Mouse (Mus musculus) A20 (cell line): ENCODE measurements around the gene Lhpp.

Experiments
- DNase-seq: peaks from one replicate; pipeline ENCODE4 v3.0.0-alpha.2; 2011; ENCODE audit warnings: low read depth, low spot score

Gene Lhpp

DNA sequence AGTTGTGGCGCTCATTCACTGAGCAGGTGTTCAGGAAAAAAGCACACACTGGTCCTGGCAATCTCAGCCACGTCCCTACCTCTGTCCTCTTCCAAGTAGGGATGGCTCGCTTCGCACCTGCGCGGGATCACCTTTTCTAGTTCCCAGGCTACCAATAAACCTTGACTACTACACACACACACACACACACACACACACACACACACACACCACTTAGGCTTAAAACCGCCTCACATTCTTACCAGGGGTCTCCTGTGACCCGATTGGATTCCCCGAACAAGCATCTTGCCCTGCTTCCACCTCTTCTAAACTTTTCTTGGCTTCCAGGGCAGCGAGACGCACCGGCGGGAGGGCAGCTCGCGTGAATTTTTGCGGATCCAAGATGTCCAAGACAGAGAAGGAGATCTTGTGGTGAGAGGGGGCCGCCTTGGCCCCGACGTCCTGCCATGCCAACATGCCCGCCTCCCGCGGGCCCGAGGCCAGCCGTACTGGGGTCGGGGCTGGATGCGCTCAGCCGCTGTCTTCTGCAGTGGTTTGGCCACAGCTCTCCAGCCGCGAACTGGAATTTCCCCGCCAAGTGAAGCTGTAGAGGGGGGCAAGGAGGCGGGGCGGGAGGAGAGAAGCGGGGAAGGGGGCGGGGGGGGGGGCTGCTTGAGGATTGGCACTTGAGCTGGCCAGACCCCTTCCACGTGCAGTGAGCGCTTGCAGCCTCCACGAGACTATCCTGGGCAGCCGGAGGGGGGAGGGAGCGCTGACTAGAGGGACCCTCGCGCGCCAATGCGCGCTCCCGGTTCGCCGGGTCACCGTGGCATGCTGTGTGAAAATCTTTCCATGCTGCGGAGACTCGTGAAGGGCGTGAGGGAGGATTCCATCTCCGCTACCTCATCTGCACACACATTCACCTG is 11.1 kb upstream of the Lhpp start, which contains the start of gene Nkx1-2:
TSS of gene Nkx1-2 (minus strand) at position 567 of the 905 bp plus-strand sequence.
- DNase-seq, result no peak

DNA sequence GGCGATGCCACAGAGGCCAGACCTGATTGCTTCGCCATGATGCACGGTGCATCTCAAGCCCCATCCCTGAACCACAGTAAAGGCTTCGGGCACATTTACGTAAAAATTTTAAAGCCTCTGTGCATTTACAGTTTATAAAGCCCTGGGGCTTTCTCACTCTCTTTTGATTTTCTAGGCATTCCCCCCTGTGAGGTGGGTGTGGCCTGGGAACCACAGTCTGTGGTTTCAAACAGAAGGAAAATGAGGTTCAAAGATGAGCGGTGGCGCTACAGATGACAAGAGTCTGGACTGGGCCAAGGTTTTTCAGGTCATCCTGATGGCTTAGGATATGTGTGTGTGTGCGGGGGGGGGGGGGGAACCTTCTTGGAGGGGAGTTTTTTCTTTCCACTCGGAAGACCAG is 10.4 kb upstream of the Lhpp start:
- DNase-seq, result no peak

DNA sequence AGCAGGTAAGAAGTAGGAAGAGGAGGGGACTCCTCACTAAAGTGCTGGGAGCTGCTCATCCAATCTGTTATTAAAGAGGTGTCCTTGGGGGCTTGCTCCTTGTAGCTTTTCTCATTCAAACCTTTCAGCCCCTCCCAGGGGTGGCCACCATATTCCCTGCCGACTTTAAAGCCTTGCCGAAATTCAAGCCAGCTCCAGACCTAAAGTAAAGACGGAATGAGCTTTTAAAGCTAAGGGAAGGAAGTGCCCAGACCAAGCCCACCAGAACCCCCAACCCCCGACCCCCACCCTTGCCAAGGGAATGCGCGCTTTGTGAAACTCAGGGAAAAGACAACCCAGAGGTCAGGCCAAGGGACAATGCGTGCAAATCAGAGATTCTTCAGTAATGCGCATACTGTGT is 9.5 kb upstream of the Lhpp start:
- DNase-seq, result no peak

DNA sequence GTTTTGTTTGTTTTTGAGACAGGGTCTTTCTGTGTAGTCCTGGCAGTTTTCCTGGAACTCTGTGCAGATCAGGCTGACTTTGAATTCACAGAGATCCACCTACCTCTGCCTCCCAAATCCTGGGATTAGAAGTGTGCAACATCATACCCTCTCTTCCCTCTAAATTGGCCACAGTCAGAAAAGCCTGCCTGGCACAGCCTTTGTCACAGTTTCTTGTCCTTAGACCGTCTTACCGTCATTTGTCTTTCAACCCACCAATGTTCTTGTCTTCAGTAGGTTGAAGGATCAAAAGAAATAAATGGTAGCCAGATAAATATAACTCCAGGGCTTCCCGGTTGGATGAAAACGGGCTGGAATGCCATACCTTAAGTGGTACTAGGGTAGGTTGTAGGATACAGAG is 5.7 kb upstream of the Lhpp start:
- no peak for DNase-seq

DNA sequence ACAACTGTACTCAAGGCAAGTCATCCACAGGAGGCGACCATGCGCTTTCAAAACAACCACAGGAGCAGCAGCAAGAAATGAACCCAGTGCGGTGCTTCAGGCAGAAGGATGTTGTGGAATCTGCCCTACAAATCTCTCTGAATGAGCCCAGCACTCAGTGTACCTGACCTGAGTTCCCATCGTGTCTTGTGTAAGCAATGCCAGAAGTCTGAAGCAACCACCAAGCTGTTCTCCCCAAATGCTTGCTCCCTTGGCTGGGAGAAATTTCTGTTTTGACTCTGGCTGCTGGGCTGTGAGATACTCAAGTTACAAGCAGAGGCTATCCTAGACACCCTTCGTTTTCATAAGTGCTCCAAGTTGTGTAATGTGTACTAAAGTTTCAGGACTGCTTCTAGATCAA is 4.7 kb upstream of the Lhpp start:
- no peak for DNase-seq

DNA sequence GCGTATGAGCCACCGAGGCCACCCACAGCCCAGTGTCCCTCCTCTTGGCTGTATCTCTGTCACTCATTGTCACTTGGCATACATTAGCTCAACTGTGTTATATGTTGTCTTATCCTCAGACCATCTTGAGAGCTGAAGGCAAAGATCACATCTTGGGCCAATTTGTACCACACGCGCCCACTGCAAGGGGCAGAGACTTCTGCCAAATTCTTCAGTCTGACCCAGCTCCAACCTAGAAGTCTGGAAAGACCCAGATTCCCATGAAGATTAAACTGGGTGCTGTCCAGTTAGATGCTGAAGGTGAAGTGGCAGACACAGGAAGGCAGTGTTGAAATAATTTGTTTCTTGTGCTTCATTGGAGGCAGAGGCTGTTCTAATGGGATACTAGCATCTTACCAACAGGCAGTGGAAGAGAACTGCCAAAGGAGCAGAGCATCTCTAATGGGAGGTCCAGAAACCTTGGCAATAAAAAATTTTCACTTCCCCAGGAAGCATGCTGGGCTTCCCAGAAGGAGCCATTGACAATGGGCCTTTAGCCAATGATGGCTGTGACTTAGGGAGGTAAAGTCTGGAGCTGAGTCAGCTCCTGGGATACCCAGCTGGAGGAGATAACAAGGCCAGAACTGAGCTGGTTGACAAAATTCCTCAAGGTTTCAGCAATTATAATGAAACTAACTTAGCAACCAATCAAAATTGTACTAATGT is 2.0 kb upstream of the Lhpp start:
- no peak for DNase-seq

DNA sequence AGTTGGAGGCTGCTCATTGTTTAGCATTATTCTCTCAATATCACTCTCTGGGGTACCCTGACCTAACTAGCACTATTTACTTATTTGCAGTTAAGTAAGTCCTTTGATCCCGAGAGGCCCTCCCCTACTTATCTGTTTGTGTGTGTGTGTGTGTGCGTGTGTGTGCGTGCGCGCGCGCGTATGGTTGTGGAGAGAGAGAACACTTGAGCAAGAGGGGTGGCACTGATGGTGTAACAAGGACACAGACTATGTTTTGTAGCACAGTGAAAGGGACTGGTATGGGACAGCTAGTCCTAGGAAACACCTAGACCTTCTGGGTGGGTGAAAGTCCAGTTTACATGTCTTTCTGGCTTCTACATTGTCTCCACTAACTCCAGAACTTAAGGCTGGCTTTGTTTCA is 1.1 kb downstream of the Lhpp start:
- peak; percentile 5 for DNase-seq

DNA sequence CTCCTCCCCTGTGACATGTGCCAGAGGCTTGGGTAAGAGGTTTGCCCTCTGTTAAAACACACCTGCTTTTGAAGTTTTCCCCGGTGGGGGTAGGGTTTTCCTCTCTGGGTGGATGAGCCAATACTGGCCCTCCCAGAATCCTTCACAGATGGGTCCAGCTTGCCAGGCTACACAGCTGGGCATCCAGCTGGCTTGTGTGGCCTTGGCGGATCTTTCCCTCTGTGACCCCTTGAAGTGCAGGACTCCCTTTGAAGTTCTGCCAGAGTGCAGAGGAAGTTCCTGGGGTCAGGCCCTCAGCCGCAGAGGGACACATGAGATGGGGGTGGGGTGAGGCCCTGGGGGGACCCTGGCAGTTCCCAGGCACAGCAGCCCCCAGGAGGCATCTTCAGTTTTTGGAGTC is 4.9 kb downstream of the Lhpp start:
- no peak for DNase-seq

DNA sequence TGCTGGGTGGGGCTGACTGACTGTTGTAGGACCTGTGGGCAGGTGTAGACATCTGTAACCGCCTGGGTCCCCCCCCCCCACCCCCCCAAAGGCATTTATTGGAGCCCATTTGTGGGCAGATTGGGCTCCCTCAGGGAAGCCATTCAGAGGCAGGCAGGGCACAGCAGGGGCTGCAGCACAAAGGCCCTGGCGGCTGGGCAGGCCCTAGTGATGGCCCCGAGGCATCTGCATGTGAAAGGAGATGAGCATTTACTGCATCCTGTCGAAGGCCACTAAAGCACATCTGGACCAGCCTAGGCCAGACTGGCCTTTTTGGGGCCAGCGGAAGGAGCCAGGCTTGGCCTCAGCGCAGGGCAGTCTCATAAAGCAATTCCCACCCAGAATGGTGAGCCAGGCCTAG is 6.0 kb downstream of the Lhpp start:
- no peak for DNase-seq

DNA sequence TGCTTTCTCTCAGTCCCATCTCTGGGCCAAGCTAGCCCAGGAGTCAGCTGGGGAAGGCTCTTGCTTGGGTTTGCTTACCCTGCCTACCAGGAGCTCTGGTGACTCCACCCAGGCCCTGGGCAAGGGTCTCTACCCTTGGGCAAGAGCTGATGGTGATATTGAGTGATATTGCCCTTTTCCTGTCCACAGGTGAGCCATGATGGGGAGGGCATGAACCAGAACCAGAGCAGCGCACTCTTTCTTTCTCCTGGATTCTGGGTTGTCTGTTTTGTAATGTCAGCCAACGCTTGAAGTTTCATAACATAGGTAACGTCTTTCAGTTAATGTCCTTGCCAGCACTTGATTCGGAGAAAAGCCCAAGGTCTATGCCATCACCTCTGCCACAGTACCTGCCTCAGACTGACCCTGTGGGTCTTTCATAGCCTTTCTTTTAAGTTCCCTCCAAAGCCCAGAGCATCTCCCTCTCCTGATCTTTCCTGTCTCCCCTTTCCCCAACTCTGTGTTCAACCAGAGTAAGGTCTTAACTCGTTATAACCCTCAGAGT is 6.7 kb downstream of the Lhpp start:
- no peak for DNase-seq

DNA sequence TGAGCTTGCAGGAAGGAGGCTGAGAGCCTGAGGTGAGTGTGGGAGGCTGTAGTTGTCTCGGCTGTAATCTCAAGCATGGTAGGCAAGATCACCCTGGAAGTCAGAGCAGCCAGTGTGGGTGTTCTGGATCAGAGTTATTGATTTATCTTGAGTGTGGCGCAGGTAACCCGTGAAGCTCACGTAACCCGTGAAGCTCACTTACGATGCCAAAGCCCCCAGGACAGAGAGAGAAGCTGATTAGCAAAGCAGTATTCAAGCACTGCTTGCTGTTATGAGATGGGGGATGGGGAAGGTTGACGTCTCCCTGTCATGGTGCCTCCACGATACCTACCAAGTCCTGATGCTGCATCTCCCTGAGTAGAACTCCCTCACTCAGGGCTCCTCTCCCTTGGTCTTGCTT is 9.1 kb downstream of the Lhpp start:
- DNase-seq, result no peak

DNA sequence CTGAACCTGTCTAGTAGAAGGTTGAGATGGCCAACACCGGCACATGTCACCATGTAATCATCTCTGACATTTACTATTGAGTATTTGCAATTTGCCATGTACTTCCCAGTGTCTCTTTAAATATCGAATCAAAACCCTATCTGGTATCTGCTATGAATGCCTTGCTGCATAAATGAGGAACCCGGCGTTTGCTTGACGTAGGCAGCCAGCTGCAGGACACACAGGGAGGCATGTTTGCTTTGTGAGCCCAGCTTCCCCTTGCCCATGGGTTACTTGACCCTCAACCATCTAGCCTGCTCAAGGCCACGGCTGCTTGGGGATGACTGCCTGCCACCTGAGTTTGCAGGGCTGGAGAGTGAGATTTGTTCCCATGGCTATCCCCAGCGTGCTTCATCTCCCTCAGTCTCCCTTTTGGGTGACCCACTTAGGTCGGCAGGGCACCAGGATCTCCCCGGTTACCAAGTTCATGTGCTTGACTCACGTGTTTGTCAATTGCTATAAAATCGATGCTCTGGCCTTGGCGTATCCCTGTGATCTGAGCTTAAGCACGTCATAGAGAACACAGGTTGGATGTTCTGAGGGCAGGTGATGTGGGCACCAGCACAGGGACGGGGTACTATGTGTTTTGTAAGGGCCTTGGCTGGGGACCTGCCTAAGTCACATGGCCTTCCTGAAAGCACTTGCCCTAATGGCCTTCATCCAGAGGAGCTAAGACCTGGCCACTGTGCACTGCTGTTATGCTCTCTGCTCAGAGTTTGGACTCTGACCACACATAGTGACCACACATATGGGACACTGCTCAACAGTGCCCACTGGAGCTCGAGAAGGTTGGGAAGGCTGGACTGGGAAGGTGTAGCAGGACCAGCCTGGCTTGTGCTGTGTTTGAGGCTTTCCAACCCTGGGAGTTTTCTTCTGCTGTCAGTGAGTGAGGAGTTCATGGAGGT is 9.8 kb downstream of the Lhpp start:
- no peak for DNase-seq

DNA sequence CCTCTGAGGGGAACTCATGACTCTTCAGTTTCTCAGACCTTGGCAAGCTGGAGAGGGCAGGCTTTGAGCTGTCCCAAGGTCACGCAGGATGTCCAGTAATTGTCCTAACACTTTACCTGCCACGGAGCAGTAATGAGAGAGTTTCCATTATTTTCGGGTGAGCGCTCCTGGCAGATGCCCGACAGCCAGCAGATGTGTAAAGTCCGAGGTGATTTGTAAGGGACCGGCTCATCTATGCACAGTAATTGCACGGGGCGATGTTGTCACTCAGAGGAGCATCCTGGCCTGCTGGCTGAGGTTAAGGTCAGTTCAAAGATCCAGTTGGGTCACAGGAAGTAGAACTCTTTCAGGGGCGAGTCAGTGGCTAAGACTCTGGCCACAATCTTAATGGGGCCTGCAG is 13.7 kb downstream of the Lhpp start:
- no peak for DNase-seq

DNA sequence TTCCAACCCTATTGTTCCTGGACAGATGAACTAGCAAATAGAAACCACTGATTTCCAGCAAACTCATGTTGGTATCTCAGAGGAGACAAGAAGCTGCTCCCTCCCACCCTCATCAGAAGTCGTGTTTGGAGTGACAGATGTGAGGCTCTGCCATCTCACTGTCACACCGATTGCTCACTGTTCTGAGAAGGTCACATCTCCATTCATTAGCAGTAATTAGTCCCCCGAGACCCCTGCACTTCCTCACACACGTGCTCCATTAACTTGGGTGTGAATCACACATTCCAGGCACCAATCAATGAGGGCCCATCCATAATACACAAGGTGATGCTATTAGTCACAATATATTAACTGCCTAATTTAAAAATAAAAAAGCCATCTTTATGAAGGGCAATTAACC is 15.7 kb downstream of the Lhpp start:
- no peak for DNase-seq

DNA sequence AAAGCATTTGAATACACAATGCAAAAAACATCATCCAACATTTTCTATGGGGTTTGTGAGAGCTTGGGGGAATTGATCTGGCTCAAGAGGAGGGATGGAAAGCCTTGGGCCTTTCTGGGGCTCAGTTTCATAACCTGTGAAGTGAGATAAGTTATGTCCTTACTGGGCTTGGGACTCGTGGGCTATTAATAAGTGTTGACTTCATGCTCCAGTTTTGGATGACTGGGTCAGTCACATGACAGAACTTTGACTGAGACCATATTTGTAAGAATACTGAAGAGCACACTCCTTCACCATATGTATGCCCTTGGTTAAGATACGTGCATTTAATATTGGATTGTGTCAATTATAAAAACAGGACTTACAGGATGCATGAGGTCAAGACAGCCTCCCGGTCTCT is 17.0 kb downstream of the Lhpp start:
- DNase-seq, result no peak

DNA sequence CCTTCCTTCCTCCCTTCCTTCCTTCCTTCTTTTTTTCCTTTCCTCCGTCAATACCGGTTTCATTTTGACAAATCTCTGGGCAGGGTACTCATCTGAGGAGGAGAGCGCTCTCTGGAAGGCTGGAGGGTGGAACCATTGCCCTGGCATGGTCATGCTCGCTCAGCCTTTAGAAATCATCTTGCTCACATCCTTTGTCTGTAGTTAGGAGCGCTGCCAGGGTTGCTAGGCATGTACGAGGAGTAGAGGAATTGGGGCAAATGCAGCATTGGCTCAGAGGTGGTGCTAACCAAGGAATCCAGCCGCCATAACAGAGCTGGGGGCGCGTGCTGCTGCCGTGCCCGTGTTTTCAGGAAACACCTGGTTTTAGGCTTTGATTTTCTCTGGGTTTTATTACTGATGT is 20.9 kb downstream of the Lhpp start:
- no peak for DNase-seq

DNA sequence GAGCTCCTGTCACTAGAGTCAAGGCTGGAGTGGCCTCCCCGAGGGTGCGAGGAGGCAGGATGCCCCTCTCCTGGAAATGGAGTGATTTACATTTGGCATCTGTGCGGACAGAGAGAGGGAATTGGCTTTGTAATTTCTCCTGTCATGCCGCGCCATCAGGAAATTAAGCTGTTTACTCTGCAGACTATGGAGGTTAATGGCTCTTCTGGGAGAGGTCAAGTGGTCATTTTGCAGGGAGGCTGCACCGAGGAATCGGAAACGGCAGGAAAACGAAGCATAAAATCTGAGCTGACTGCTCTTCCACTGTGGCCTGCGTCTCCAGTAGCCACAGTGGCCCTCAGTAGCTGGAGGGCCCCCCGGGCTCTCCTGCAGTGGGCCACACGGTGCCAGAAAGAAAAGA is 26.9 kb downstream of the Lhpp start:
- DNase-seq, result no peak

DNA sequence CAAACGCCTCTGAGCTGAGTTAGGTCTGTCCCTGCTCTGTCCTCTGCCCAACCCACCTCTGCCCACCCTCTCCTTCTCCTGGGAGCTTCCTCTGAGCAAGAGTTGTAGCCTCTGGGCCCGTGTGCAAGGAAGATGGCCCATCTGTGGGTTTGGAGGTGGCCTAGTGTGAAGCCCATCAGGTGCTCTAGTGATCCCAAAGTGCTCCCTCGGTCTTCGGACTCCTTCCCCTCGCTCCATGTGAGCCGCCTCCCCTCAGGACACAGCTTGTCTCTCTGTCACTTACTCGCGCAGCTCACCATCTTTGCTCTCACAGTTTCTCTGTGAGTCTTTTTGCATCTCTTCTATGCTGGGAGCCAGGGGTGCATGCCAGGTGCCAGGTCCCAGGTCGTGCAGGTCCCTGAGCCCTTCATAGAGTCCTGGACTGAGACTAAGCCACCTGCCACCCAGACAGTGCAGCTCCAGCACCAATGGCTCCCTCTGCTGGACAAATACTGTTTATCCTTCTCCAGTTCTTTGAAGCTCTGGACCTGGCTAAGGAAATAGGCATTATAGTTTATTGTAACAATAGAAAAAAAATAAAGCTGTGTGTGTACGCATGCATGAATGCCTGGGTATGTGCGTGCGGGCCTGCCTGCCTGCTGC is 28.1 kb downstream of the Lhpp start:
- peak; percentile 65 for DNase-seq

DNA sequence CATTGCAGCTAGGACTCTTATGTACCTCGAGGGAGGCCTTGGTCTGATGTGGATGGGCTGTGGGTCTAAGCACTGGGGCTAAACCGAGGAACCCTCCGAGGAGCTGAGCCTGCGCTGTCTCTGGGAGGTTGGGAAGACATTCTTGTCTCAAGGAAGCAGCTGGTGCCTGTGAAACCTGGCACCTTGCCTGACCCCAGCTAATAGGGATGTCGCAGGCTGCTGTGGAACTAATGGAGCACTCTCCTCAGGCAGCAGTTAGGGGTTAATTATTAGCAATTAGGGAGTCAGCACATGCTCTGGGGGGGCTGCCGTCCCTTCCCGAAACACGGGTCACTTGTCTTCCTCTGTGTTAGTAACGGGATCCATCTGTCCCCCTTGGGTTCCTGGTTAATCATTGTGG is 30.5 kb downstream of the Lhpp start:
- no peak for DNase-seq

DNA sequence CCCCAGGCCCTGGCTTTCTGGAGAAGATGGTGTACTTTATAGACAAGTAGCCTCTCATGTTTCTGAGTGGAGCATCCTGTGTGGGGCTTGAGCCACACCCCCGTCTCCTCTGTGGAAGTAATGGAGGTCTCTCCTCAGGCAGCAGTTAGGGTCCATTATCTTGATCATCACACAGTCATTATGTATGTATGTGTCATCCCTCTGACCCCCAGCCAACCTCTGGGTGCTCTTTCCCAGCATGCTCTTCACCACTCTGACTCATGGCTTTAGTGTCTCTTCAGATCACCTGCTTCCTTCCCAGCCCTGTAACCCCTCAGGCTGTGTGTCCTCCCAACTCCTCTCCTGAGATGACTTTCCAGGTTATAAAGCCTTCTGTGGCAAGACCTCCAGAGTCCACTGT is 31.2 kb downstream of the Lhpp start:
- no peak for DNase-seq

DNA sequence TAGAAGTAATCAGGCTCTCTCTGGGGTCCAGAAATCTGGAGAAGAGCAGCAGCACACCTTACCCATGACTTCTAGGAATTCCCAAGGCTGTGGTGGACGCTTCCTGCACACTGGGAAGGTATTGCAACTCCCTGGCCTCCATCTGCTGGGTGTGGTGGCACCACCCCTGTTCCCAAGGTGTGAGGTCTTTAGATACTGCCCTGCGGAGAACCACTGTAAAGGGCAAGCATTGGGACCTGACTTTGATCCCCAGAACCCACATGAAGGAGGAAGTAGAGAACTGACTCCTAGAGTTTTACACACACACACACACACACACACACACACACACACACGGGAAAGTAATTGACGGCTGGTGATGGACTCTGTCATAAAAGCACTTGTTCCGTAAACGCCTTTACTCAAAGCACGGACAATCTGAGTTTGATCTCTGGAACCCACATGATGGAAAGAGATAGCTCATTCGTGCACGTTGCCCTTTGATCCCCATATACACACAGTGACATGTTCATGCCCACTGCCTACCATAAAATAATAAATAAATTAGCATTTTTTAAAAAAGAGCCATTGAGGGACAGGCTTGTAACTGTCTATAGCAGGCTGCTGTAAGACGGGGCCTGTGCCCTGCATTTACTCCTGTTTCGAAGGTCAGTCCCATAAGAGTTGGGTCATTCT is 34.3 kb downstream of the Lhpp start:
- DNase-seq, result no peak
